Mouse (Mus musculus) ovary, adult 18-20 months (tissue): Measurements from ENCODE around the gene Rorc.
A peak's percentile ranks its signal among the peaks of the same experiment; 100 is the strongest.

Experiments used
- DNase-seq: peaks from one replicate; pipeline ENCODE4 v3.0.0; 2022; ENCODE audit warnings: low spot score, mixed read lengths

Gene Rorc

GRCm38 (mm10) chr3:94430980-94431379 lies 58.4 kb downstream of the Rorc start:
- DNase-seq: no peak

- DNase-seq: no peak
Measured at GRCm38 (mm10) chr3:94434305-94434704, 61.7 kb downstream of the Rorc start.

GRCm38 (mm10) chr3:94436420-94436819 lies 63.8 kb downstream of the Rorc start:
- no peak for DNase-seq

- no peak for DNase-seq
Measured at GRCm38 (mm10) chr3:94441182-94441581, 68.6 kb downstream of the Rorc start.

GRCm38 (mm10) chr3:94442951-94443596 lies 70.5 kb downstream of the Rorc start, which contains the start of gene Mrpl9:
Mrpl9 (plus strand) TSS chr3:94443318.
- peak; percentile 86 for DNase-seq

- peak; percentile 3 for DNase-seq
Measured at GRCm38 (mm10) chr3:94443597-94443964, 71.0 kb downstream of the Rorc start, which contains the start of gene Oaz3. Oaz3 (minus strand) TSS chr3:94443915.
